Mouse (Mus musculus) mesoderm, embryonic 11.5 days (tissue): Measurements from ENCODE around the gene Igsf21.

ENCODE experiments used
- DNase-seq: peaks from one replicate; pipeline ENCODE4 v3.0.0-alpha.2; 2012; ENCODE audit warnings: low read depth, low spot score

Igsf21 gene

GRCm38 (mm10) chr4:140147079-140147840, 99.3 kb downstream of the Igsf21 start:
- DNase-seq = no peak

DNA sequence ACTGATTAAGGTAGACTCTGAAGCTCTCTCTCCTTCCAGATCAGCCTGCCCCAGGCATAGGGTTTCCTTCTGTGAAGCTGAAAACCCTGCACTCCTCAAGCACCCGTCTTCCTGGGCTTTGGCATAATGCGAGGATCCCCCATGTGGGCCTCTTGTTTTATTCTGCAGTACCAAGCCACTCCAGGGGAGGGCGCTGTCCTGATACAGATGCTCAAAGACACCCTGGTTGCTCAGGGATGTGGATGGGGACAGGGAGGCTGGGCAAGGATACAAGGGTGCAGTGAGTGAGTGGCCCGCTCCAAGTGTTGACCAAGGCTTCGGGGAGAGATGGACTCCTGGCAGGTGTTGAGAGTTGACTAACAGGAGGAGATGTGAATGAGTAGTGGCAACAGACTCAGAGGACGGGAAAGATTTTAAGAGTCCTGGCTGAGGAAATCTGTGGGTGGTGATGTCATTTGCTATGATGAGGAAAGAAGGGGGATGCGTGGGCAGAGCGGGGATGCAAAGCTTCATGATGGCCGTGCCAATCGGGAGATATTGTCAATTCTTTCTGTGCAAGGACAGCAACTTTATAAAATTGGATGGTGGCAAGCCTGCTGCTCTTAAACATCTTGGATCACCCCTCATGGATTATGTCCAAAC, 102.6 kb downstream of the Igsf21 start:
- DNase-seq = no peak

GRCm38 (mm10) chr4:140143178-140143577, 103.4 kb downstream of the Igsf21 start:
- DNase-seq = no peak

DNA sequence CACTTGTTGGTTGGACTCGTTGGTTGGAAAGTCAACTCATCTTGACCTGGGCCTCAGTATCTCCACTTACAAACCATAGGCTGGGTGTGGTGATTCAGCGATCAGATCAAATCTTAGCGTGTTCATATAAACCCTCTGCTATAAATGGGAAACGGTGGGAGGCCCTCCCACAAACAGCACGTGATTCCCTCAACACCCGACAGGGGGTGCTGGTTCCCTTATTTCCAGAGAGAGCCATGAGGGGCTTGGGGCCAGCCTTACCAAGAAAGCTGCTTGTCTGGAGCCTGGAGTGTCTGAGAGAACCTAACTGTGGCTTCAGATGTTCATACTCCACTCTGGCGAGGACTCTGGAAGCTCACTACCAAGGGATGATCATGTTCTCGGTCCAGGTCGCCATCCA, 106.1 kb downstream of the Igsf21 start:
- DNase-seq = no peak

DNA sequence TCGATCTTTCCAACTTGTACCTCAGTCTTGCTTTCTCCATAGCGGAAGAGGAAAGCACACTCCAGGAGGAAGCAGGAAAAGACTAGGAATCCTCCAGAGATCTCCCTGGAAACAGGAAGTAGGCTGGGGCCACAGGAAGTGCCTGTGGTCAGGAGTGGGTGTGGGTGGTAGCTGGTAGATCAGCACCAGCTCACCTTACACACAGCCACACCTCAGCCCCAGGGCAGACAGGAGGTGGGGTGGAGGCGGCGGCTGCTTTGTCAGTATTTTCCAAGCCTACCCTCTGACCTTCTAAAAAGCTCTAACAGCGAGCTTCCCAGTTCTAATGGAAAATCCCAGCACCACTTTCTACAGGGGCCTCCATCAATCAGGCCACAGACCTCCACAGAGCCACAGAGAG, 107.7 kb downstream of the Igsf21 start:
- DNase-seq = no peak

DNA sequence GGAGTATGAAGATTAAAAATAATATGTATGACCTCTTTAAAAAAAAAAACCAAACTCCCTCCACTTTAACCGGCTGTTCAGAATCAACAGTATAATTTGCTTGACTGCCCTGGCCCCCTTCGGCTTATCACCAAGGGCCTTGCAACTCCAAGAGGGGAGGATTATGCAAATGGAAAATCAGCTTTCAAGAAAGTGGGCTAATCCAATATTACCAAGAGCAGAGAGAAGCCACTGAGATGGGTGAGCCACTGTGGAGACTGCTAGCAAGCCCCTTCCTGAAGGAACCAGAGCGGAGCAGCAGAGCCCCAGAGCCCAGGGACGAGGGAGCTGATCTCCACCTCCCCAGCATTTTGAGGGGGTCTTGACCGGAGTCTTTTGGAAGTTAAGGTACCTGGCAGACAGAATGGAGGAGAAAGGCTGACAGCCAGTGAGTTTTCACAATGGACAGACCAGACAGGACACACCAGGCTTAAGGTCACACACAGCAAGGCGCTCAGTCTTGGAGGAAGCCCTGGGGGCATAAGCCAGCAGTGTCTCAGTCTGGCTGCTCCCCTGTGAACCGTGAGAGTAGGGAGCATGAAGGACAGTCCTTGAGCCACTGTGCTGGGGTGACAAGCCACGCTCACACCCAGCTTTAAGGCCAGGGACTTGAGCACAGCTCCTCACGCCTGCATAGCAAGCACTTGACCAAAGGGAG, 114.8 kb downstream of the Igsf21 start:
- DNase-seq = no peak

- peak; percentile 75 for DNase-seq
Measured at GRCm38 (mm10) chr4:140131201-140131600, 115.4 kb downstream of the Igsf21 start.

DNA sequence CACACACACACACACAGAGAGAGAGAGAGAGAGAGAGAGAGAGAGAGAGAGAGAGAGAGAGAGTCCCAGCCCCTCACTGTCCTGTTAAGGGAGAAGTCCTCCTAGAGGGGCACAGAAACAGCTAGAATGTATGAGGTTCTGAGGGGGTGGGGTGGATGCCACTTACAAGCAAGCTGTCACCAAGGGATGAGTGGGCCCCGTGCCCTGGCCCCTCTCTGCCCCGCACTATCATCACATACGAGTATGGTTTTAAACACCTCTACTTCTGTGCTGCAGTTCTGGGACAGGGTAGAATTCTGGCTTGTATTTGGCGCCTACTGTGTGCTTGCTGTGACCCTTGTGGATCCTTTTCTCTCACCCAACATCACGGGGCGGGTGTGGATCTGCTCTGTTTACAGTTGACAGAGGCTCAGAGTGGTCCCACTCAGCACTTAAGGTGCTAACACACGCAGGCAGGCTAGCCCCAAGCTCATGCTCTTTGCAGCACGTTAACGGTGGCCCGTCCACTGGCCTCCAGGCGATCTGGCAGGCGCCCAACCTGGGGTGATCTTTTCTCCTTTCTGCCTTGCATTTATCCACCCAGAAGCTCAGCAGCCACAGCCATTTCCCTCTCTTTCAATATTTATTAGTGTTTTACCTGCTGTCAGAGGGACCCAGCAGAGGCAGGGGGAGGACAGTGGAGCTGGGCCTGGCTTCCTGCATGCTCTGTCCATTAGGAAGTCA, 116.9 kb downstream of the Igsf21 start:
- DNase-seq = no peak

GRCm38 (mm10) chr4:140128116-140128515, 118.5 kb downstream of the Igsf21 start:
- DNase-seq = no peak

- DNase-seq = no peak
Measured at GRCm38 (mm10) chr4:140125806-140126205, 120.8 kb downstream of the Igsf21 start.

DNA sequence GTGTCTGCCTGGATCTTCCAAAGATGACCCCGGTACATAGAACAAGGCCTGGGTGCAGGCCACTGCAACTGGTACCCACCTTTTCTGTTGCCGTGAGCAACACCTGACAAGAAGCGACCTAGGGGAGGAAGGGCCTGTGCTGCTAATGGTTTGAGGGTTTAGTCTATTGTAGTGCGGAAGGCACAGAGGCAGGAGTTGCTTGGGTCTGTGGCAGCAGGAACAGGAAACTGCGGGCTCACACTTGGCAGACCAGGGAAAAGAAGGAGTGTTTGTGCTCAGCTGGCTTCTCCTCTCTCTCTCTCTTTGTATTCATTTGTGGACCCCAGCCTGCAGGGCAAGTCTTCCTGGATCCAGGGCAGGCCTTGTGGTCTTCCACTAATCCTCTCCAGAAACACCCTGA, 124.0 kb downstream of the Igsf21 start:
- no peak for DNase-seq

- no peak for DNase-seq
Measured at GRCm38 (mm10) chr4:140117275-140117691, 129.3 kb downstream of the Igsf21 start.

DNA sequence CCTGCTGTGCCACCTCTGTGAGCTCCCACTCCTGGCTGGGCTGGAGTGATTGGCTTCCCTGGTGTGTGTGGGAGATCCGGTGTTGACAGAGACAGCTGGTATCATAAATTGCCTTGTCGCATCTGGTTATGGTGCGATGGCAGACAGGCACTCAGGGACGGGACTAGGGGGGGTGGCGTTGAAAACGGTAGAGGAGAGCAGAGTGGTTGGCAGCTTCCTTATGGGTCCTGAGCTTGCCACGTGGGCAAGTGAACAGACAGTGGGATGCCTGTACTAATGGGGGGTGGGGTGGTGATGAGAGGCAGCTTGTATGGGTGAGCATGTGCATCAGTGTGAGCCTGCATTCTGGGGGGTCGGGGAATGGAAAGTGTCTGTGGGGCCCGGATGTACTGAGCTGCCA, 130.8 kb downstream of the Igsf21 start:
- DNase-seq = no peak

DNA sequence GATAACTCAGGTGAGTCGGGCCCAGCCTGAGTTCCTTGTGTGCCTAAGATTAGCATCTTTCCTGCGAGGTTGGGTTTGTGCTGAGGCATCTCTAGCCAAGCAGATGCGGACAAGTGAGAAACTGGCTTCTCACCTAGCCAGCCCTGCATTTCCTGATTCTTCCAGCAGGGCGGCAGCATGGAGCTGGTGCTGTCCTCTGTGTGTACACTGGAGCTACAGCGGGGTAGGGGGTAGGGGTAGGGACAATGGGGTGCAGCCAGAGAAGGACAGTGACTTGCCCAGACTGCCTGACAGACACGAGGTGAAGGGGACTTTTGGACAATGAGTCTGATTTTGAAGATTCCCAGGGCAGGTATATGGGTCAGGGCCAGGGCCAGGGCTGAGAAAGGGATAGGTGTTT, 131.5 kb downstream of the Igsf21 start:
- no peak for DNase-seq

DNA sequence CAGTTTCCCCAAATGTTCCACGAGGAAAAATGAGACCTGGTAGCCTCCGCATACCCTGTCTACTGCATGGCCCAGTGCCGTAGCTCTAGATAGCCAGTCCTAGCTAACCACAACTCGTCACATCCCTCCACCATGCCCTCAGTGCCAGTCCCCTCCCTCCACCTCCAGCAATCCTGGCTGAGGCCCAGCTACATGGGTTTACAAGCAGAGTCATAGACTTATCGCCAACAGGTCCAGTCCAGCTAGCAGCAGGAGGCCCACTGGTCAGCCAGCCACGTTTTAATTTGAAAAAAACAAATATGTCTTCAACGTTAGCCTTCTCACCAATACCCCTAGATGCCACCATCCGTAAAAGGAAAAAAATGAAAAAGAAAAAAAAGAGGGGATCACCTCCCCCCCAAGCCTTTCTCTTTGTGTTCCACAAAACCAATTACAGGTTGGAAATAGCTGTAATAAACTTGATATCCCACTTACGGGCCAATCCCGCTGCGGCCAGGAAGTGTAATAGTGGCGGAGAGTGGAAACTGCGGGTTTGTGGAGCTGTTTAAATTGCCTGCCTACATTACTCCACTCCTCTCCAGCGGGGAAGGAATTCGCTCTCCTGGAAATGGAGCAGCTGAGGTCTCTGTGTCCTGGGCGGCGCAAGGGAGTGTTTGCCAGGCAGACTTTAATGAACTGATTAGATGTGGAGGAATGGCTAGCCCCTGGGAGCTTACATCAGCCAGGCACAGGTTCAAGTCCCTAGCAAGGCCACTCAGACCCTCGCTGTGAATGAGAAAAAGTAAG, 132.7 kb downstream of the Igsf21 start:
- DNase-seq = no peak

- no peak for DNase-seq
Measured at GRCm38 (mm10) chr4:140109626-140109948, 137.0 kb downstream of the Igsf21 start.

DNA sequence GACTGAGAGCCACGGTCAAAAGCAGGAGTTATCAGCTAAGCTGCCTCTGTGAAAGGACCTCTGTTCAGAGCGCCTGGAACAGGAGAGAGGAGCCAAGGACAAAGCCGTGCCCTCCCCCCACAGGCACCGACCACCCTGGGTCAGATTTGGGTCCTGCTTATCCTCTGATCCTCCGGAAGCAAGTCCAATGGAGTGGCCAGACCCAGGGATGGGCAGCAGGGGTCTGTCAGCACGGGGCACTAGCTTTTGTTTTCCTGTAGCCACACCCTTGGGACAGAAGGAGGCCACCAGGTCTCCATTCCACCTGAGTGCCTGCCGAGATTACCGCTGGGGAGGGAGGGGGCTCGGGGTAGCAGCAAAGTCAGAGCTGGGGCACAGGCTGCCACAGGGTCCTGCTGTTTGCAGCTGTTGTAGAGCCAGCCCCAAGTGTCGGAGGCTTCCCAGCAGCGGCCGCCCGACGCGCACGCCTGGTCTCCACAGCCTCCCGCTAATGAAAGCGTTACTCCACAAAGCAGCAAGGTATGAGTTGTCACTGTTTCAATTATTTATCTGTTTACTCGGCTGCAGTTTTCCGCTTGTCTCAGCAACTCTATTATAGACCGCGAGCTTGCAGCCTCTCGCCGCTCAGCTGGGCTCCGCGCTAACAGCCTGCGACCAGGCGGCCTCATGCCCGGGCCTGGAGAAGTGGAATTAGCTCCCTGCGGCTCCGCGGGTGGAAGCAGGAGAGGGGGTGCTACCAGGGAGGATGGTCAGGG, 137.5 kb downstream of the Igsf21 start:
- DNase-seq = no peak

- DNase-seq = no peak
Measured at GRCm38 (mm10) chr4:140107161-140107560, 139.4 kb downstream of the Igsf21 start.

DNA sequence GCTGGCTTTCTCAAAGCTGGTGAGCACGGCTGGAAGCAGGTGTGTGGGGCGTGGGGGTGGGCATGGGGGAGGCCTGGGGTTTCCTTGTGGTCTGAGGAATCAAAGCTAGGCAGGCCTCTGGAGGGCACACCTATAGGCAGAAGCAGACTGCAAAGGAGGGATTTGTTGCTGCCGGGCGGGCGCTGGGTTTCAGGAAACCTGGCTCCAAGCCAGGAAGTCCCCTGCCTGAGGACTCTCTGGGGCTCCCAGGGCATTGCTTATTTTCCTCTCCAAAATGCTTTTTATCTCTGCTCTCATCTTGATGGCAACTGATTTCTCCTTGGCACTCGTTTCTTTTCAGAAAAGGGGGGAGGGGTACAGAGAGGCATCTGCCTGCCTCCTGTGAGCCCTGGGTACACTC, 141.8 kb downstream of the Igsf21 start:
- DNase-seq = no peak

DNA sequence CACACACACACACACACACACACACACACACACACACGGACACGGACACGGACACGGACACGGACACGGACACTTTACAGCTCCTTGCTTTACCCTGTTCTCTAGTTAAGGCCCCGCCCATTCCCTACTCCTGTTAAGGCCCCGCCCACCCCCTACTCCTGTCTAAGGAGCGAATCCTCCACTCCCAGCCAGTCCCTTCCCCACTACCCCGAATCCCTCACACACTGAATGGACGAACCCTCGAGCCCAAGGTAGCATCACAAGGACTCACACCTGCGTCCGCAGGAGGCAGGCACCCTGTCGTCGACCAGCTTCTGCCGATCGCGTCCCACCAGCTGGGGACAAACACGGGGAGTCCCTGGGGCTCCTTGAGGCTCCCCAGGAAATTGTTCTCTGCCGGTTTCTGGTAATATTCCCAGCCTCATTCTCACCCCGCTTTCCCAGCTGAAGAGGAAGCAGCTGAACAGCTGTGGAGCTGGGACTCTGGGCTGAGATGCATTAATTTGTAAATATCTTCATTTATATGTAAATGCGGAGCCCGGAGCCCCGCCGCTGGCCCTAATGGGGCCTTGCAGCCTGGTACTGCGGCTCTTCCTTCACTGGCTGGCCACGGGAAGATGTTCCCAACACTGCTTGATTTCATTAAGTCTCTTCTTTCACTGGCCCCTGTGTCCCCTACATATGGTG, 143.1 kb downstream of the Igsf21 start:
- peak; percentile 34 for DNase-seq
